Mouse (Mus musculus) liver, embryonic 13.5 days (tissue): ENCODE results near the gene Tnfsf12. TPM values are rescaled to one million over a fixed set of nuclear protein-coding genes. Genes with fewer than 3 reads are reported as not detected.

ENCODE experiments used
- ATAC-seq: fragments of 200-750 bp; cut with Nextera tagmentation; 2 replicates; pipeline ENCODE4 v1.8.0; 2017; ENCODE audit warnings: low read depth, mild to moderate bottlenecking, moderate number of reproducible peaks, moderate library complexity
- DNase-seq: peaks from one replicate; pipeline ENCODE4 v3.0.0; 2022
- H3K27ac ChIP-seq: fragments of 300-500 bp; sonication (generic); 2 replicates; pipeline ENCODE4 v1.5.1; 2015; ENCODE audit warnings: moderate library complexity, mild to moderate bottlenecking, inconsistent platforms
- H3K27me3 ChIP-seq: fragments of 300-500 bp; sonication (generic); 2 replicates; pipeline ENCODE4 v1.6.1; 2015; ENCODE audit warnings: mild to moderate bottlenecking, inconsistent platforms
- H3K36me3 ChIP-seq: fragments of 300-500 bp; sonication (generic); 2 replicates; pipeline ENCODE4 v1.6.1; 2015; ENCODE audit warnings: mild to moderate bottlenecking, inconsistent platforms
- H3K4me1 ChIP-seq: fragments of 300-500 bp; sonication (generic); replicated peaks from 2 replicates; pipeline ENCODE4 v1.6.1; 2015; ENCODE audit warnings: inconsistent platforms
- H3K4me2 ChIP-seq: fragments of 300-500 bp; sonication (generic); 2 replicates; pipeline ENCODE4 v1.6.1; 2015; ENCODE audit warnings: inconsistent platforms, mild to moderate bottlenecking, moderate library complexity
- H3K4me3 ChIP-seq: fragments of 300-500 bp; sonication (generic); replicated peaks from 2 replicates; pipeline ENCODE4 v1.5.1; 2015; ENCODE audit warnings: mild to moderate bottlenecking, inconsistent platforms
- H3K9ac ChIP-seq: fragments of 300-500 bp; sonication (generic); 2 replicates; pipeline ENCODE4 v1.6.1; 2015; ENCODE audit warnings: mild to moderate bottlenecking, inconsistent platforms
- H3K9me3 ChIP-seq: fragments of 300-500 bp; sonication (generic); replicated peaks from 2 replicates; pipeline ENCODE4 v1.6.1; 2016; ENCODE audit warnings: inconsistent platforms
- WGBS: fragments of 180-500 bp; shearing (Covaris S2); methylation state at CpG from one replicate; pipeline ENCODE4 v1.1.7; 2015; ENCODE audit not compliant: insufficient replicate concordance; 5-methylcytosine and 5-hydroxymethylcytosine counted together
- polyA plus RNA-seq: library from polyadenylated mRNA; unstranded; fragments of >200 nt; fragmentation: Nextera tagmentation; extraction: Ambion mirVana; gene quantifications from 2 replicates; pipeline ENCODE4 v1.2.1, GENCODE M21; 2015

Tnfsf12 gene
- polyA plus RNA-seq, 1 experiment from 2014 or later = 2.1 TPM

GRCm38 (mm10) chr11:69714636-69715329 lies 19.1 kb upstream of the Tnfsf12 start:
- Histone ChIP-seq H3K4me2 (no peak overlapping the region), H3K9me3 (no peaks in the 10 kb centered on the region), H3K4me1 (peaks cover 51% of the 10 kb centered on the region), H3K4me3 (no peak overlapping the region), H3K27me3 (no peaks in the 10 kb centered on the region), H3K27ac (no peak overlapping the region), H3K36me3 (no peaks in the 10 kb centered on the region), H3K9ac (no peak overlapping the region)
- no peak for ATAC-seq
- no peak for DNase-seq
- WGBS = 78% methylated on average over 18 of the region's 18 CpGs

GRCm38 (mm10) chr11:69712954-69713672 lies 17.5 kb upstream of the Tnfsf12 start:
- H3K4me1 ChIP-seq = peaks cover 47% of the 10 kb centered on the region
- no peak overlapping the region for H3K4me3 ChIP-seq
- DNase-seq (no peak), ATAC-seq (no peak)
- no peak overlapping the region for H3K9ac ChIP-seq
- no peaks in the 10 kb centered on the region for H3K9me3 ChIP-seq
- H3K27ac ChIP-seq = no peak overlapping the region
- WGBS = 75% methylated on average over 20 of the region's 20 CpGs
- H3K36me3 ChIP-seq = no peaks in the 10 kb centered on the region
- H3K27me3 ChIP-seq = no peaks in the 10 kb centered on the region
- no peak overlapping the region for H3K4me2 ChIP-seq

GRCm38 (mm10) chr11:69711082-69711481 lies 15.4 kb upstream of the Tnfsf12 start:
- ATAC-seq (no peak), DNase-seq (no peak)
- 73% methylated on average over 2 of the region's 2 CpGs for WGBS
- Histone ChIP-seq H3K9ac (no peak overlapping the region), H3K27ac (peak overlapping the region; percentile 20), H3K9me3 (no peaks in the 10 kb centered on the region), H3K27me3 (no peaks in the 10 kb centered on the region), H3K4me2 (no peak overlapping the region), H3K4me3 (no peak overlapping the region), H3K36me3 (no peaks in the 10 kb centered on the region), H3K4me1 (peaks cover 40% of the 10 kb centered on the region)

- H3K27ac ChIP-seq = peak overlapping the region; percentile 20
- no peaks in the 10 kb centered on the region for H3K27me3 ChIP-seq
- DNase-seq (no peak), ATAC-seq (no peak)
- no peaks in the 10 kb centered on the region for H3K36me3 ChIP-seq
- no peak overlapping the region for H3K4me2 ChIP-seq
- WGBS = 62% methylated on average over 3 of the region's 3 CpGs
- no peaks in the 10 kb centered on the region for H3K9me3 ChIP-seq
- no peak overlapping the region for H3K9ac ChIP-seq
- H3K4me1 ChIP-seq = peaks cover 38% of the 10 kb centered on the region
- no peak overlapping the region for H3K4me3 ChIP-seq
Measured at GRCm38 (mm10) chr11:69710470-69710869, 14.8 kb upstream of the Tnfsf12 start.

- Histone ChIP-seq H3K4me1 (peaks cover 36% of the 10 kb centered on the region), H3K27me3 (no peaks in the 10 kb centered on the region), H3K4me3 (no peak overlapping the region), H3K4me2 (no peak overlapping the region), H3K27ac (peak overlapping the region; percentile 43), H3K9ac (peak overlapping the region; percentile 31; the same call in 1 of the 2 replicates), H3K36me3 (no peaks in the 10 kb centered on the region), H3K9me3 (no peaks in the 10 kb centered on the region)
- 43% methylated on average over 11 of the region's 11 CpGs for WGBS
- peak; percentile 44 for ATAC-seq
- DNase-seq = no peak
Measured at GRCm38 (mm10) chr11:69709554-69710446, 14.2 kb upstream of the Tnfsf12 start.

- Histone ChIP-seq H3K4me3 (no peak overlapping the region), H3K4me2 (no peak overlapping the region), H3K36me3 (no peaks in the 10 kb centered on the region), H3K9ac (no peak overlapping the region), H3K4me1 (peaks cover 42% of the 10 kb centered on the region), H3K27me3 (no peaks in the 10 kb centered on the region), H3K9me3 (no peaks in the 10 kb centered on the region), H3K27ac (no peak overlapping the region; the same call in 1 of the 2 replicates)
- 83% methylated on average over 3 of the region's 3 CpGs for WGBS
- DNase-seq (no peak), ATAC-seq (no peak)
Measured at GRCm38 (mm10) chr11:69708614-69709265, 13.1 kb upstream of the Tnfsf12 start.

GRCm38 (mm10) chr11:69707873-69708381 lies 12.3 kb upstream of the Tnfsf12 start:
- no peak for ATAC-seq
- Histone ChIP-seq H3K4me3 (no peak overlapping the region), H3K9ac (no peak overlapping the region), H3K36me3 (no peaks in the 10 kb centered on the region), H3K27ac (no peak overlapping the region), H3K9me3 (no peaks in the 10 kb centered on the region), H3K27me3 (no peaks in the 10 kb centered on the region), H3K4me1 (peaks cover 42% of the 10 kb centered on the region), H3K4me2 (no peak overlapping the region)
- WGBS = 65% methylated on average over 4 of the region's 4 CpGs
- DNase-seq = no peak

GRCm38 (mm10) chr11:69707480-69707847 lies 11.8 kb upstream of the Tnfsf12 start:
- 73% methylated on average over 4 of the region's 4 CpGs for WGBS
- Histone ChIP-seq H3K36me3 (no peaks in the 10 kb centered on the region), H3K4me2 (no peak overlapping the region)

GRCm38 (mm10) chr11:69706775-69707479 lies 11.3 kb upstream of the Tnfsf12 start:
- Histone ChIP-seq H3K9me3 (no peaks in the 10 kb centered on the region), H3K27me3 (no peaks in the 10 kb centered on the region), H3K36me3 (no peaks in the 10 kb centered on the region), H3K4me2 (no peak overlapping the region), H3K9ac (no peak overlapping the region), H3K27ac (no peak overlapping the region), H3K4me1 (peaks cover 42% of the 10 kb centered on the region), H3K4me3 (no peak overlapping the region)
- DNase-seq (no peak), ATAC-seq (no peak)
- WGBS = 64% methylated on average over 6 of the region's 6 CpGs

More at GRCm38 (mm10) chr11:69707480-69707847, 11.8 kb upstream of the Tnfsf12 start:
- Histone ChIP-seq H3K4me3 (no peak overlapping the region), H3K9me3 (no peaks in the 10 kb centered on the region), H3K27me3 (no peaks in the 10 kb centered on the region), H3K27ac (no peak overlapping the region), H3K4me1 (peaks cover 42% of the 10 kb centered on the region), H3K9ac (no peak overlapping the region)
- DNase-seq (no peak), ATAC-seq (no peak)

- Histone ChIP-seq H3K36me3 (no peaks in the 10 kb centered on the region), H3K4me1 (peaks cover 36% of the 10 kb centered on the region), H3K27ac (no peak overlapping the region), H3K9me3 (no peaks in the 10 kb centered on the region), H3K4me3 (no peak overlapping the region), H3K9ac (no peak overlapping the region), H3K27me3 (no peaks in the 10 kb centered on the region), H3K4me2 (no peak overlapping the region)
- DNase-seq (no peak), ATAC-seq (no peak)
- 40% methylated on average over 2 of the region's 2 CpGs for WGBS
Measured at GRCm38 (mm10) chr11:69704613-69705010, 9.0 kb upstream of the Tnfsf12 start.
